Mouse (Mus musculus): ENCODE measurements around the gene Anks1b.

GRCm38 (mm10) chr10:90835195-90835594, 961.9 kb downstream of the Anks1b start:
- no peak for TF ChIP-seq CTCF (IDR thresholded peaks at IDR 0.05)
- no peak for TF ChIP-seq EP300 (IDR thresholded peaks at IDR 0.05)

All from lung, postnatal 0 days (tissue).